Mouse (Mus musculus) olfactory bulb, adult 2 months (tissue): ENCODE data around the gene 1700056E22Rik.
A peak's percentile ranks its signal among the peaks of the same experiment; 100 is the strongest.

Source experiments
- CTCF ChIP-seq: fragments of 200-500 bp; IDR thresholded peaks from 2 replicates; pipeline ENCODE4 v1.5.1; 2012; ENCODE audit warnings: low read depth, mild to moderate bottlenecking, low read length, moderate library complexity; ENCODE audit not compliant: insufficient read depth
- POLR2A ChIP-seq: fragments of 200-500 bp; IDR thresholded peaks from 2 replicates; pipeline ENCODE4 v1.6.1; 2012; ENCODE audit warnings: mild to moderate bottlenecking, low read depth, low read length, moderate library complexity; ENCODE audit not compliant: insufficient read depth

GRCm38 (mm10) chr1:184033390-184034010, 601 bp downstream of the 1700056E22Rik start:
- TF ChIP-seq CTCF: peak; percentile 46; the same call in 1 of the 2 replicates
- TF ChIP-seq POLR2A: no peak
